19 mouse cellular contexts compared by ENCODE assay signal in genomic region chr12:89724048-89724447, GRCm38 (mm10).
DNase-seq lines count a peak whose midpoint lies in the region; TF ChIP-seq lines count a peak whose summit lies in the region.
"Had no signal": no experiment of that assay in that cellular context is flagged by ENCODE, and none has a peak within 500 bp of the region (broad histone marks: within the 10 kb centered on the region; RNA-seq: fewer than 3 reads in every experiment).

No protein-coding gene starts in this region.

- H3K27ac ChIP-seq in layer of hippocampus, adult 2 months, result no peak overlapping the region
- H3K27ac ChIP-seq: heart, embryonic 10.5 days; liver, embryonic 12.5 days; neural tube, embryonic 15.5 days had no signal

- intact Hi-C loops in left cerebral cortex, postnatal 25 days (cut with DNase I), result loop anchor here (1.0 to 10.0 kb wide), 4 partner anchors 14 to 169 kb away; no protein-coding TSS in a partner anchor

- DNase-seq in layer of hippocampus, adult 11-12 months (ENCODE audit: low spot score), result peak; percentile 6
- no peak for DNase-seq in layer of hippocampus, adult 2 months (ENCODE audit: low spot score in 2 of 2)
- DNase-seq in frontal cortex, postnatal 14 days (ENCODE audit: low spot score in 2 of 2), result peak; percentile 19 to 30
- DNase-seq in left cerebral cortex, postnatal 25 days (ENCODE audit: low spot score in 2 of 2), result peak; percentile 45 to 91
- DNase-seq in telencephalon, adult 2 months (ENCODE audit: low read depth, low spot score), result peak; percentile 86
- no peak for DNase-seq in cerebellum, adult 11 months
- DNase-seq in gastrocnemius, postnatal 4 days (ENCODE audit: low spot score in 2 of 2), result no peak
- DNase-seq: adrenal gland, postnatal 36 days; cerebellum, adult 9-10 months; gastrocnemius, postnatal 36 days; kidney, adult 2 months; kidney, postnatal 25 days; lung, adult 2 months; spleen, adult 18-20 months; thymus, postnatal 36 days had no signal

- no peak overlapping the region for H3K4me3 ChIP-seq in layer of hippocampus, adult 2 months
- H3K4me3 ChIP-seq: heart, embryonic 10.5 days; liver, embryonic 12.5 days; megakaryocyte, embryonic 14.5 days; neural tube, embryonic 15.5 days had no signal

- no peak for TF ChIP-seq CTCF in layer of hippocampus, adult 2 months (conservative IDR thresholded peaks at IDR 0.05)

Comparison
In these comparisons a context has a peak if more than half of its experiments do, and no peak if none do; other contexts are left out.
1. DNase-seq: peak in layer of hippocampus, adult 11-12 months (single experiment), frontal cortex, postnatal 14 days (2 of 2), left cerebral cortex, postnatal 25 days (2 of 2) and telencephalon, adult 2 months (single experiment); none in layer of hippocampus, adult 2 months (0 of 2), cerebellum, adult 11 months (single experiment) and gastrocnemius, postnatal 4 days (0 of 2).